Mouse (Mus musculus): ENCODE measurements around the gene Nup214. TPM values are rescaled to one million over a fixed set of nuclear protein-coding genes. Genes with fewer than 3 reads are reported as not detected.

The Nup214 gene
- polyA plus RNA-seq, 1 experiment from 2014 or later: 75.0 TPM

- Histone ChIP-seq H3K9ac (no peak overlapping the region), H3K27ac (no peak overlapping the region), H3K27me3 (replicated peaks) (peaks cover 26% of the 10 kb centered on the region), H3K9me3 (no peaks in the 10 kb centered on the region), H3K4me1 (peaks cover 19% of the 10 kb centered on the region), H3K4me3 (no peak overlapping the region), H3K4me2 (no peak overlapping the region), H3K36me3 (replicated peaks) (no peaks in the 10 kb centered on the region)
- WGBS: 74% methylated on average over 3 of the region's 3 CpGs
- no peak for ATAC-seq (replicated peaks)
These were observed 117.7 kb downstream of the Nup214 start for GRCm38 (mm10) chr2:32091956-32092355.

GRCm38 (mm10) chr2:32094001-32094707, 119.9 kb downstream of the Nup214 start:
- H3K36me3 ChIP-seq (replicated peaks): no peaks in the 10 kb centered on the region
- no peaks in the 10 kb centered on the region for H3K9me3 ChIP-seq
- no peak overlapping the region for H3K4me3 ChIP-seq
- H3K27ac ChIP-seq: no peak overlapping the region
- no peak overlapping the region for H3K9ac ChIP-seq
- peaks cover 8% of the 10 kb centered on the region for H3K27me3 ChIP-seq (replicated peaks)
- 88% methylated on average over 7 of the region's 7 CpGs for WGBS
- H3K4me1 ChIP-seq: peaks cover 21% of the 10 kb centered on the region
- no peak for ATAC-seq (replicated peaks)
- H3K4me2 ChIP-seq: no peak overlapping the region

DNA sequence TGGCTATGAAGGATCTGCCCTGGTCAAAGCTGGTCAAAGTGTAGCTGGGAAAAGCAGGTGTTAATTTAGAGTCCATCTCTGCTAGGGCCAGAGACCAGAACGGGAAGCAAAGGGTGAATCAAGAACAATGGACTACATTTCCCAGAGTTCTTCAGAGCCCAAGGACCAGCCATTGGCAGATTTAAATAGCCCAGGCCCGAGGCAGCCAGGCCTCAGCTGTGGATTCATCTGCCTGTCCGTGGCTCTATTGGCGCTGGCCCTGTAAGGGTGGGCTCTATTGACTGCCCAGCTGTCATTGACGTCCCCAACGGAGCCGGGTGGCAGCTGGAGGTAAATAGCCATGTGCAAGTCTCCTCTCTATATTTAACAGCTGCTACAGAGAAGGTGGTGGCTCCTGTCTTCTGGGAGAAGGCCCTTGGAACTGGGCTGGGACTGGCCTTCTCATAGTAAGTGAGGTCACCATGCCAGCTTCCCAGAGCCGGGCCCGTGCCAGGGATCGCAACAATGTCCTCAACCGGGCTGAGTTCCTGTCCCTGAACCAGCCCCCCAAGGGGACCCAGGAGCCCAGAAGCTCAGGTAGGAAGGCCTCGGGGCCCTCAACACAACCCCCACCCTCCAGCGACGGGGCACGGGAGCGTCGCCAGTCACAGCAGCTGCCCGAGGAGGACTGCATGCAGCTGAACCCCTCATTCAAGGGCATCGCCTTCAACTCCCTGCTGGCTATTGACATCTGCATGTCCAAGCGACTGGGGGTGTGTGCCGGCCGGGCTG, 121.3 kb downstream of the Nup214 start, which contains the start of gene Plpp7:
Plpp7 (plus strand) TSS at position 178 of the 771 bp plus-strand sequence.
- Histone ChIP-seq H3K4me3 (peak within 1 kb of the TSS; percentile 56), H3K4me1 (peaks cover 21% of the 10 kb centered on the region), H3K9ac (peak within 1 kb of the TSS; percentile 70), H3K27ac (peak within 1 kb of the TSS; percentile 75), H3K4me2 (peak within 1 kb of the TSS; percentile 87), H3K9me3 (no peaks in the 10 kb centered on the region), H3K36me3 (replicated peaks) (no peaks in the 10 kb centered on the region), H3K27me3 (replicated peaks) (no peaks in the 10 kb centered on the region)
- peak; percentile 95 for ATAC-seq (replicated peaks)
- WGBS: 35% methylated on average over 22 of the region's 22 CpGs

DNA sequence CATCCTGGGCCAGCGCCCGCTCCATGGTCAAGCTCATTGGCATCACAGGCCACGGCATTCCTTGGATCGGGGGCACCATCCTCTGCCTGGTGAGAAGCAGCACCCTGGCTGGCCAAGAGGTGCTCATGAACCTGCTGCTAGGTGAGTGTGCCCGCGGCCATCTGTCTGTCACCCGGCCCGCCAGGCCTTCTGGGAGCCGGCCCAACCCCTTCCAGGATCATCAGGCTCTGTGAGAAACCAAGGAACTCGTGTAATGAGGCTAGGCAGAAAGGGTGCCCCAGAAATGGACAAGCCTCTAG, 121.8 kb downstream of the Nup214 start:
- ATAC-seq (replicated peaks): no peak
- H3K36me3 ChIP-seq (replicated peaks): no peaks in the 10 kb centered on the region
- H3K27ac ChIP-seq: peak overlapping the region; percentile 75
- peaks cover 21% of the 10 kb centered on the region for H3K4me1 ChIP-seq
- no peaks in the 10 kb centered on the region for H3K9me3 ChIP-seq
- H3K9ac ChIP-seq: peak overlapping the region; percentile 70
- H3K4me2 ChIP-seq: peak overlapping the region; percentile 87
- no peaks in the 10 kb centered on the region for H3K27me3 ChIP-seq (replicated peaks)
- 90% methylated on average over 10 of the region's 10 CpGs for WGBS
- peak overlapping the region; percentile 56 for H3K4me3 ChIP-seq

DNA sequence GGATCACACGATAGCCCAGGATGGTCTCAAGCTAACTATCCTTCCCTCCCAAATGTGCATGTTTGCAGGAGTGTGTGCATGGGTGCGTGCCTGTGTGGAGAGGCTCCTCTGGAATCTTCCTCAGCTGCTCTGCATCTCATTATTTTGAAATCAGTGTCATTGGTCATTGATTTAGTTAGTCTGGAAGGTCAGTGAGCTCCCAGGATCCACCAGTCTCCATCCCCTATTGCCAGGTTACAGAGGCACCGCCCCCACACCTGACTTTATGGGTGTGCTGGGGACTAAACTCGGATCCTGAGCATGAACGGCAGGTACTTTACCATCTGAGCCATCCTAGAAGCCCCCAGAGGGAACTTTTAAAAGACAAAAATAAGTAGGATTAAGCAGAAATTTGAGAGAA, 128.7 kb downstream of the Nup214 start:
- Histone ChIP-seq H3K4me2 (no peak overlapping the region), H3K9ac (no peak overlapping the region), H3K9me3 (no peaks in the 10 kb centered on the region), H3K4me1 (peaks cover 3% of the 10 kb centered on the region; the same call in 1 of the 2 replicates), H3K4me3 (no peak overlapping the region), H3K27me3 (replicated peaks) (no peaks in the 10 kb centered on the region), H3K36me3 (replicated peaks) (no peaks in the 10 kb centered on the region), H3K27ac (no peak overlapping the region)
- ATAC-seq (replicated peaks): no peak
- WGBS: 53% methylated on average over 5 of the region's 5 CpGs

- Histone ChIP-seq H3K4me3 (no peak overlapping the region), H3K9me3 (no peaks in the 10 kb centered on the region), H3K4me2 (no peak overlapping the region), H3K27me3 (replicated peaks) (no peaks in the 10 kb centered on the region), H3K4me1 (peaks cover 3% of the 10 kb centered on the region; the same call in 1 of the 2 replicates), H3K9ac (no peak overlapping the region), H3K27ac (no peak overlapping the region), H3K36me3 (replicated peaks) (no peaks in the 10 kb centered on the region)
- ATAC-seq (replicated peaks): no peak
- WGBS: 78% methylated on average over 7 of the region's 7 CpGs
These were observed 129.3 kb downstream of the Nup214 start for GRCm38 (mm10) chr2:32103557-32103956.

Small RNA genes within 50 kb of the gene (microRNA-seq; reads per million reads assigned to microRNA genes)
- not detected for gene Mir7674

Other genes with a start within 250 kb of the Nup214 start
- gene Qrfp, start 163.9 kb upstream of the Nup214 start, polyA plus RNA-seq (2015; fragmentation: Nextera tagmentation; extraction: Ambion mirVana): 0.05 and 0.09 TPM in 2 replicates
- gene Fibcd1, start 128.4 kb upstream of the Nup214 start, polyA plus RNA-seq (2015; fragmentation: Nextera tagmentation; extraction: Ambion mirVana): 19.6 and 20.2 TPM in 2 replicates
- 6.2 and 6.8 TPM in 2 replicates for gene Lamc3, start 87.1 kb upstream of the Nup214 start, polyA plus RNA-seq (2015; fragmentation: Nextera tagmentation; extraction: Ambion mirVana)
- 26.2 and 29.8 TPM in 2 replicates for gene Aif1l, start 24.3 kb upstream of the Nup214 start, polyA plus RNA-seq (2015; fragmentation: Nextera tagmentation; extraction: Ambion mirVana)
- gene Fam78a, start 110.4 kb downstream of the Nup214 start, polyA plus RNA-seq (2015; fragmentation: Nextera tagmentation; extraction: Ambion mirVana): 0.65 and 0.80 TPM in 2 replicates
- gene Plpp7, start 121.1 kb downstream of the Nup214 start, polyA plus RNA-seq (2015; fragmentation: Nextera tagmentation; extraction: Ambion mirVana): 25.7 and 26.7 TPM in 2 replicates
- 85.4 and 92.2 TPM in 2 replicates for gene Prrc2b, start 176.6 kb downstream of the Nup214 start, polyA plus RNA-seq (2015; fragmentation: Nextera tagmentation; extraction: Ambion mirVana)

Data from midbrain, embryonic 15.5 days (tissue).